Mouse (Mus musculus) CH12.LX (cell line): Measurements from ENCODE around the gene Nub1. TPM values are rescaled to one million over a fixed set of nuclear protein-coding genes. Genes with fewer than 3 reads are reported as not detected.
A peak's percentile ranks its signal among the peaks of the same experiment; 100 is the strongest.
"Not testable (repeated sequence)": the region's sequence is repeated elsewhere in the genome, so short reads cannot be mapped to it uniquely, and the experiment has no call there.

Source experiments
- DNase-seq: peaks from one replicate; pipeline ENCODE4 v3.0.0-alpha.2; 2013; ENCODE audit errors: extremely low read depth
- H3K27ac ChIP-seq: 2 replicates; pipeline ENCODE4 v1.5.1; 2012; ENCODE audit warnings: low read depth, mild to moderate bottlenecking, control low read depth, moderate library complexity; ENCODE audit not compliant: insufficient read depth
- H3K27me3 ChIP-seq: replicated peaks from 2 replicates; pipeline ENCODE3; 2012; ENCODE audit warnings: inconsistent platforms
- H3K36me3 ChIP-seq, 2 experiments: replicated peaks in 1 of 2; 2 replicates each; pipeline versions ENCODE3 to v1.6.1; 2012; ENCODE audit warnings: inconsistent platforms in 1 of 2, low read length in 1 of 2, mild to moderate bottlenecking in 1 of 2, mixed read lengths in 1 of 2, moderate library complexity in 1 of 2; ENCODE audit not compliant: control insufficient read depth in 1 of 2, insufficient read depth in 1 of 2
- H3K4me1 ChIP-seq, 2 experiments: 2 replicates each; pipeline ENCODE4 v1.6.1; 2012; ENCODE audit warnings: inconsistent platforms in 1 of 2, moderate library complexity in 1 of 2; ENCODE audit not compliant: insufficient read depth in 2 of 2, control insufficient read depth in 1 of 2
- H3K4me2 ChIP-seq: 2 replicates; pipeline ENCODE4 v1.6.1; 2012; ENCODE audit warnings: low read depth, mild to moderate bottlenecking, control low read depth; ENCODE audit not compliant: poor library complexity, insufficient read depth, severe bottlenecking
- H3K4me3 ChIP-seq, 3 experiments: fragments of 150-350 bp in 1 of 3; sonication (generic) in 1 of 3; replicated peaks in 1 of 3; 2 replicates each; pipeline versions ENCODE3 to v1.5.1; 2011 to 2012; ENCODE audit warnings: low read depth in 2 of 3, low read length in 2 of 3, mild to moderate bottlenecking in 2 of 3, moderate library complexity in 2 of 3, control low read depth in 1 of 3, improper control_type of control experiment in 1 of 3, inconsistent platforms in 1 of 3, mixed read lengths in 1 of 3; ENCODE audit not compliant: poor library complexity in 1 of 3
- H3K79me2 ChIP-seq: replicated peaks from 2 replicates; pipeline ENCODE4 v1.6.1; 2012; ENCODE audit warnings: mild to moderate bottlenecking, moderate library complexity; ENCODE audit not compliant: control insufficient read depth, poor library complexity, insufficient read depth, severe bottlenecking; ENCODE audit errors: extremely low read depth
- H3K9ac ChIP-seq: 2 replicates; pipeline ENCODE4 v1.6.1; 2012; ENCODE audit warnings: low read depth, mild to moderate bottlenecking, control low read depth, moderate library complexity; ENCODE audit not compliant: insufficient read depth
- H3K9me3 ChIP-seq: replicated peaks from 2 replicates; pipeline ENCODE3; 2012; ENCODE audit warnings: low read length, inconsistent platforms, mixed read lengths
- CTCF ChIP-seq, 2 experiments: IDR thresholded peaks in 1 of 2; conservative IDR thresholded peaks in 1 of 2; 2 replicates each; pipeline ENCODE4 v1.5.1; 2011 to 2012; ENCODE audit warnings: low read depth in 2 of 2, low read length in 2 of 2, improper control_type of control experiment in 1 of 2, inconsistent platforms in 1 of 2, mild to moderate bottlenecking in 1 of 2, moderate library complexity in 1 of 2
- E2F4 ChIP-seq: IDR thresholded peaks from 2 replicates; pipeline ENCODE4 v1.6.1; 2011; ENCODE audit warnings: low read depth, low read length, improper control_type of control experiment; ENCODE audit not compliant: insufficient replicate concordance
- ELF1 ChIP-seq: IDR thresholded peaks from 2 replicates; pipeline ENCODE4 v1.6.1; 2014; ENCODE audit warnings: low read depth, mild to moderate bottlenecking, inconsistent platforms, low read length, improper control_type of control experiment
- ETS1 ChIP-seq: conservative IDR thresholded peaks from 2 replicates; pipeline ENCODE4 v1.6.1; 2012; ENCODE audit warnings: low read depth, mild to moderate bottlenecking, inconsistent platforms, low read length, improper control_type of control experiment, moderate library complexity
- IRF4 ChIP-seq: IDR thresholded peaks from 2 replicates; pipeline ENCODE4 v1.6.1; 2014; ENCODE audit warnings: low read depth, mild to moderate bottlenecking, inconsistent platforms, low read length, improper control_type of control experiment
- JUN ChIP-seq: IDR thresholded peaks from 2 replicates; pipeline ENCODE4 v1.6.1; 2011; ENCODE audit warnings: low read depth, mild to moderate bottlenecking, low read length, improper control_type of control experiment, moderate library complexity; ENCODE audit not compliant: insufficient read depth
- JUND ChIP-seq: conservative IDR thresholded peaks from 2 replicates; pipeline ENCODE4 v1.6.1; 2011; ENCODE audit warnings: low read depth, low read length, improper control_type of control experiment
- MEF2A ChIP-seq: IDR thresholded peaks from 2 replicates; pipeline ENCODE4 v1.6.1; 2014; ENCODE audit warnings: low read depth, mild to moderate bottlenecking, inconsistent platforms, low read length, improper control_type of control experiment, borderline replicate concordance
- RAD21 ChIP-seq: IDR thresholded peaks from 2 replicates; pipeline ENCODE4 v1.6.1; 2011; ENCODE audit warnings: low read depth, mild to moderate bottlenecking, low read length, improper control_type of control experiment, moderate library complexity
- RCOR1 ChIP-seq: conservative IDR thresholded peaks from 2 replicates; pipeline ENCODE4 v1.6.1; 2012; ENCODE audit warnings: low read depth, mild to moderate bottlenecking, inconsistent platforms, low read length, improper control_type of control experiment
- SIN3A ChIP-seq: IDR thresholded peaks from 2 replicates; pipeline ENCODE4 v1.6.1; 2012; ENCODE audit warnings: low read length, improper control_type of control experiment, inconsistent platforms
- TCF12 ChIP-seq: IDR thresholded peaks from 2 replicates; pipeline ENCODE4 v1.6.1; 2014; ENCODE audit warnings: low read depth, mild to moderate bottlenecking, inconsistent platforms, low read length, improper control_type of control experiment
- dilution Hi-C: fragments of 300-500 bp; cut with MboI; formaldehyde crosslinking; loops from 2 replicates; pipeline ENCODE4 v1.14.3; 2020; ENCODE audit warnings: low sequenced_read_pairs; ENCODE audit not compliant: extremely low pct_unique_long_range_greater_than_20kb, extremely low pct_ligation_motif_present
- in situ Hi-C: fragments of 300-500 bp; cut with MboI; formaldehyde crosslinking; loops from 3 replicates; pipeline ENCODE4 v1.14.3; 2019; ENCODE audit warnings: low sequenced_read_pairs, low pct_ligation_motif_present, low pct_unique_long_range_greater_than_20kb, mixed read lengths
- polyA plus RNA-seq: library from polyadenylated mRNA; unstranded; fragments of >175 nt; gene quantifications from 2 replicates; pipeline ENCODE4 v1.2.1, GENCODE M21; 2012; ENCODE audit warnings: low read depth; ENCODE audit not compliant: insufficient read length
- total RNA-seq, 2 experiments: library from RNA; depleted of rRNA; stranded (reverse); fragments of 300-350 nt in 1 of 2; fragments of >200 nt in 1 of 2; gene quantifications; 2 replicates each; pipeline ENCODE4 v1.2.3; 2012 to 2014

Nub1 gene
- total and polyA plus RNA-seq, 3 experiments: 58.1 to 83.2 (median 69.3) TPM

- Histone ChIP-seq H3K4me3 (peak overlapping the region; percentile 67 to 100 (median 98)), H3K36me3 (peaks cover 20 to 30% of the 10 kb centered on the region in 2 experiments), H3K27me3 (no peaks in the 10 kb centered on the region), H3K4me1 (peaks cover 8 to 12% of the 10 kb centered on the region in 2 experiments), H3K9ac (peak overlapping the region; percentile 91), H3K4me2 (no peak overlapping the region), H3K79me2 (peaks cover 35% of the 10 kb centered on the region), H3K27ac (peak overlapping the region; percentile 95), H3K9me3 (no peaks in the 10 kb centered on the region)
- TF ChIP-seq MEF2A (no peak), E2F4 (no peak), ELF1 (no peak), CTCF (conservative IDR thresholded peaks at IDR 0.05 in 1 of 2, IDR thresholded peaks at IDR 0.05 in 1 of 2; ENCODE audit: low read depth in 2 of 2, low read length in 2 of 2) (no peak), IRF4 (peak; percentile 73), ETS1 (peak; percentile 61), JUN (no peak), RAD21 (no peak), JUND (no peak), TCF12 (0 out of 2 replicates have a peak, but pooled peaks have one; percentile 0), RCOR1 (0 out of 2 replicates have a peak, but pooled peaks have one; percentile 12), SIN3A (no peak; the same call in none of the 2 replicates)
- in situ Hi-C loops (no loop called here), dilution Hi-C loops (no loop called here)
- peak; percentile 79 for DNase-seq
Observed at GRCm38 (mm10) chr5:24686176-24686575, 844 bp downstream of the Nub1 start.

DNA sequence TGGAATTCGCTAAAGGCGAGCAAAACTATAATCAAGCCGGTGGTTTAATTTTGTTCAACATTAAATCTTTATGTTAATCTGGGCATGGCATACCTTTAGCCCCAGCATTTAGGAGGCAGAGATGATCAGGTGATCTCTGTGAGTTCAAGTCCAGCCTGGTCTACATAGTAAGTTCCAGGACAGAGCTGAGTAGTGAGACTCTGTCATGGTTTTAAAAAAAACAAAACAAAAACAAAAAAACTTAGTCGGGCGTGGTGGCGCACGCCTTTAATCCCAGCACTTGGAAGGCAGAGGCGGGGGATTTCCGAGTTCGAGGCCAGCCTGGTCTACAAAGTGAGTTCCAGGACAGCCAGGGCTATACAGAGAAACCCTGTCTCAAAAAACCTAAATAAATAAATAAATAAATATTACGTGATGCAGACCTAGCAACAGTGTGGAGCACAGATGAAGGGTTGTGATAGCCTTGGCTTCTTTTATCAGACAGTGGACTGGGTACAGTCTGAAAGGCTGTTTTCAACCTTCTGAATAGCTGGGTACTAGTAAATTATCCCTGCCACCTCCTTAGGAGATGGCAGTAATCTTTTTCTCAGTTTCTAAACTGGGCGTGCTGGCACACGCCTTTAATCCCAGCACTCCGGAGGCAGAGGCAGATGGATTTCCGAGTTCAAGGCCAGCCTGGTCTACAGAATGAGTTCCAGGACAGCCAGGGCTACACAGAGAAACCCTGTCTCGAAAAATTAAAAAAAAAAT is 1.5 kb downstream of the Nub1 start:
- Histone ChIP-seq H3K4me3 (peak overlapping the region; percentile 67 to 100 (median 98)), H3K4me2 (peak overlapping the region; percentile 86), H3K79me2 (peaks cover 35% of the 10 kb centered on the region), H3K36me3 (peaks cover 27 to 36% of the 10 kb centered on the region in 2 experiments), H3K9ac (peak overlapping the region; percentile 91), H3K4me1 (peaks cover 8 to 12% of the 10 kb centered on the region in 2 experiments), H3K27ac (peak overlapping the region; percentile 75)
- DNase-seq: peak; percentile 26
- in situ Hi-C loops, H3K27me3 ChIP-seq, H3K9me3 ChIP-seq, dilution Hi-C loops: not testable (repeated sequence)
